ENCODE assay signal across 9 mouse cellular contexts in genomic region chr3:41599806-41600589, GRCm38 (mm10). TPM values are rescaled to one million over a fixed set of nuclear protein-coding genes. Genes with fewer than 3 reads are reported as not detected.
DNase-seq lines count a peak whose midpoint lies in the region; ATAC-seq lines count a peak whose summit lies in the region.
"Had no signal": no experiment of that assay in that cellular context is flagged by ENCODE, and none has a peak within 500 bp of the region (broad histone marks: within the 10 kb centered on the region; RNA-seq: fewer than 3 reads in every experiment).

No protein-coding gene starts in this region.

- 78% methylated on average over 14 of the region's 14 CpGs for WGBS in embryonic facial prominence, embryonic 12.5 days
- 65% methylated on average over 14 of the region's 14 CpGs for WGBS in heart, embryonic 13.5 days
- 80% methylated on average over 14 of the region's 14 CpGs for WGBS in kidney, embryonic 14.5 days

- H3K4me3 ChIP-seq in embryonic facial prominence, embryonic 12.5 days, result no peak overlapping the region
- no peak overlapping the region for H3K4me3 ChIP-seq in heart, embryonic 13.5 days
- H3K4me3 ChIP-seq in kidney, embryonic 14.5 days (ENCODE audit: low read length), result no peak overlapping the region
- H3K4me3 ChIP-seq: megakaryocyte, embryonic 14.5 days had no signal

- H3K27ac ChIP-seq in embryonic facial prominence, embryonic 12.5 days, result no peak overlapping the region
- H3K27ac ChIP-seq in heart, embryonic 13.5 days (replicated peaks), result peak overlapping the region; percentile 59
- no peak overlapping the region for H3K27ac ChIP-seq in kidney, embryonic 14.5 days (ENCODE audit: low read depth, low read length)

- ATAC-seq in embryonic facial prominence, embryonic 12.5 days (ENCODE audit: insufficient number of reproducible peaks, insufficient read depth, low FRiP score, low TSS enrichment), result peak; percentile 47
- ATAC-seq in heart, embryonic 13.5 days (ENCODE audit: extremely low read depth, insufficient number of reproducible peaks, low FRiP score, low TSS enrichment), result no peak
- peak; percentile 59; the same call in 1 of the 2 replicates for ATAC-seq in kidney, embryonic 14.5 days (ENCODE audit: low FRiP score, low TSS enrichment)
- peak; percentile 72 for ATAC-seq in megakaryocyte progenitor cell, adult 5-6 weeks (replicated peaks; ENCODE audit: poor library complexity)

- H3K4me2 ChIP-seq in embryonic facial prominence, embryonic 12.5 days (replicated peaks), result no peak overlapping the region
- peak overlapping the region; percentile 12; the same call in 1 of the 2 replicates for H3K4me2 ChIP-seq in heart, embryonic 13.5 days
- no peak overlapping the region for H3K4me2 ChIP-seq in kidney, embryonic 14.5 days (replicated peaks; ENCODE audit: low read depth, low read length)

- H3K4me1 ChIP-seq in embryonic facial prominence, embryonic 12.5 days, result peaks cover 16% of the 10 kb centered on the region; the same call in 1 of the 2 replicates
- H3K4me1 ChIP-seq in heart, embryonic 13.5 days, result peaks cover 36% of the 10 kb centered on the region
- H3K4me1 ChIP-seq in kidney, embryonic 14.5 days (ENCODE audit: control insufficient read depth, insufficient read depth, low read length), result 0 out of 2 replicates have a peak, but pooled peaks cover 4% of the 10 kb centered on the region

- peaks cover 42% of the 10 kb centered on the region for H3K36me3 ChIP-seq in embryonic facial prominence, embryonic 12.5 days
- H3K36me3 ChIP-seq in heart, embryonic 13.5 days, result peaks cover 76% of the 10 kb centered on the region
- peaks cover 53% of the 10 kb centered on the region for H3K36me3 ChIP-seq in kidney, embryonic 14.5 days (ENCODE audit: control insufficient read depth, insufficient read depth, low read length)

- peak; percentile 55 to 63 for DNase-seq in right cerebral cortex, adult 2 months (ENCODE audit: low spot score in 2 of 2)
- no peak for DNase-seq in right cerebral cortex, postnatal 25 days
- peak; percentile 68 to 74 for DNase-seq in adrenal gland, postnatal 36 days
- peak; percentile 66 for DNase-seq in testis, postnatal 10 days (ENCODE audit: low spot score)

- H3K9me3 ChIP-seq in embryonic facial prominence, embryonic 12.5 days, result no peaks in the 10 kb centered on the region
- no peaks in the 10 kb centered on the region for H3K9me3 ChIP-seq in heart, embryonic 13.5 days
- no peaks in the 10 kb centered on the region for H3K9me3 ChIP-seq in kidney, embryonic 14.5 days (ENCODE audit: control insufficient read depth, low read length)
- H3K9me3 ChIP-seq: megakaryocyte, embryonic 14.5 days had no signal

- no peaks in the 10 kb centered on the region for H3K27me3 ChIP-seq in embryonic facial prominence, embryonic 12.5 days
- no peaks in the 10 kb centered on the region for H3K27me3 ChIP-seq in heart, embryonic 13.5 days (replicated peaks)
- H3K27me3 ChIP-seq in kidney, embryonic 14.5 days (ENCODE audit: control insufficient read depth, insufficient read depth, low read length), result no peaks in the 10 kb centered on the region
- H3K27me3 ChIP-seq: megakaryocyte, embryonic 14.5 days had no signal

- no peak overlapping the region for H3K9ac ChIP-seq in embryonic facial prominence, embryonic 12.5 days
- H3K9ac ChIP-seq in heart, embryonic 13.5 days, result 0 out of 2 replicates have a peak overlapping the region, but pooled peaks have one; percentile 50
- H3K9ac ChIP-seq in kidney, embryonic 14.5 days (ENCODE audit: low read depth, low read length), result no peak overlapping the region

RNA-seq across cellular contexts. Expression of gene Jade1, which starts 44.5 kb away (rescaled TPM):
- total RNA-seq in adrenal gland, postnatal 36 days (2021), result 10 to 100 TPM; 51.2 to 51.4 TPM
- polyA plus RNA-seq in embryonic facial prominence, embryonic 12.5 days (2016; fragmentation: Nextera tagmentation; extraction: Ambion mirVana), result 13.2 and 13.4 TPM in 2 replicates
- polyA plus RNA-seq in heart, embryonic 13.5 days (2015; fragmentation: Nextera tagmentation; extraction: Ambion mirVana), result 12.4 and 13.5 TPM in 2 replicates
- 14.6 and 22.1 TPM in 2 replicates for polyA plus RNA-seq in kidney, embryonic 14.5 days (2014; fragmentation: Nextera tagmentation; extraction: Ambion mirVana)
- 45.3 and 47.8 TPM in 2 replicates for total RNA-seq in megakaryocyte progenitor cell, adult 5-6 weeks (2015)
- total RNA-seq in megakaryocyte progenitor cell, adult 5-6 weeks (2017), result 34.6 and 38.7 TPM in 2 replicates
